Mouse (Mus musculus): ENCODE results near the gene Nck2.

GRCm38 (mm10) chr1:43426993-43427535, 17.3 kb upstream of the Nck2 start:
- TF ChIP-seq CTCF (IDR thresholded peaks at IDR 0.05; ENCODE audit: low read depth) (no peak), EP300 (IDR thresholded peaks at IDR 0.05; ENCODE audit: low read depth) (no peak)

Measured in liver, postnatal 0 days (tissue).